Mouse (Mus musculus) ES-E14 (cell line): Measurements from ENCODE around the gene Chmp1a.

ENCODE experiments used
- HCFC1 ChIP-seq: IDR thresholded peaks from 2 replicates; pipeline ENCODE4 v1.6.1; 2012; ENCODE audit warnings: low read length, inconsistent platforms, borderline replicate concordance; ENCODE audit not compliant: insufficient read depth
- MAFK ChIP-seq: IDR thresholded peaks from 2 replicates; pipeline ENCODE4 v1.6.1; 2014; ENCODE audit warnings: mild to moderate bottlenecking, low read depth, low read length, inconsistent platforms; ENCODE audit not compliant: insufficient read depth
- ZC3H11A ChIP-seq: IDR thresholded peaks from 2 replicates; pipeline ENCODE4 v1.6.1; 2012; ENCODE audit warnings: low read depth, mild to moderate bottlenecking, inconsistent platforms, low read length, borderline replicate concordance
- ZNF384 ChIP-seq: IDR thresholded peaks from 2 replicates; pipeline ENCODE4 v1.6.1; 2012; ENCODE audit warnings: low read depth, low read length, inconsistent platforms

GRCm38 (mm10) chr8:123252925-123253324 is 40.4 kb upstream of the Chmp1a start:
- TF ChIP-seq MAFK (no peak), ZNF384 (no peak), HCFC1 (no peak), ZC3H11A (no peak)
